Mouse (Mus musculus) ovary, adult 18-20 months (tissue): Measurements from ENCODE around the gene Ptch1.

Source experiments
- DNase-seq: peaks from one replicate; pipeline ENCODE4 v3.0.0; 2022; ENCODE audit warnings: low spot score, mixed read lengths

Gene Ptch1

GRCm38 (mm10) chr13:63573256-63573835, at the start of gene Ptch1:
TSS of gene Ptch1 (minus strand) at chr13:63573598.
- DNase-seq = no peak

GRCm38 (mm10) chr13:63621301-63621700, 47.9 kb upstream of the Ptch1 start:
- no peak for DNase-seq

- DNase-seq = no peak
Measured at GRCm38 (mm10) chr13:63613201-63613600, 39.8 kb upstream of the Ptch1 start.

- DNase-seq = no peak
Measured at GRCm38 (mm10) chr13:63609734-63610133, 36.3 kb upstream of the Ptch1 start.

GRCm38 (mm10) chr13:63597593-63597992, 24.2 kb upstream of the Ptch1 start:
- no peak for DNase-seq

- no peak for DNase-seq
Measured at GRCm38 (mm10) chr13:63595869-63596268, 22.5 kb upstream of the Ptch1 start.

GRCm38 (mm10) chr13:63593469-63594050, 20.2 kb upstream of the Ptch1 start:
- no peak for DNase-seq

- DNase-seq = no peak
Measured at GRCm38 (mm10) chr13:63592755-63593154, 19.4 kb upstream of the Ptch1 start.

- DNase-seq = no peak
Measured at GRCm38 (mm10) chr13:63574601-63575000, 1.2 kb upstream of the Ptch1 start.

GRCm38 (mm10) chr13:63572453-63573255, 744 bp downstream of the Ptch1 start:
- no peak for DNase-seq

GRCm38 (mm10) chr13:63572111-63572452, 1.3 kb downstream of the Ptch1 start:
- DNase-seq = no peak

- DNase-seq = no peak
Measured at GRCm38 (mm10) chr13:63570456-63570855, 2.9 kb downstream of the Ptch1 start.

- DNase-seq = no peak
Measured at GRCm38 (mm10) chr13:63569396-63569756, 4.0 kb downstream of the Ptch1 start.

- DNase-seq = no peak
Measured at GRCm38 (mm10) chr13:63568741-63569395, 4.5 kb downstream of the Ptch1 start.

GRCm38 (mm10) chr13:63568306-63568705, 5.1 kb downstream of the Ptch1 start:
- no peak for DNase-seq

GRCm38 (mm10) chr13:63567677-63568293, 5.6 kb downstream of the Ptch1 start:
- peak; percentile 90 for DNase-seq

GRCm38 (mm10) chr13:63566018-63567015, 7.1 kb downstream of the Ptch1 start:
- DNase-seq = peak; percentile 82

- DNase-seq = no peak
Measured at GRCm38 (mm10) chr13:63565320-63566017, 7.9 kb downstream of the Ptch1 start.

GRCm38 (mm10) chr13:63564626-63565319, 8.6 kb downstream of the Ptch1 start:
- DNase-seq = peak; percentile 83
